Mouse (Mus musculus): ENCODE measurements around the gene Skap1.

Skap1 gene

GRCm38 (mm10) chr11:96560229-96560628 lies 95.8 kb downstream of the Skap1 start:
- no peak for DNase-seq (ENCODE audit: low read depth)

- no peak for DNase-seq (ENCODE audit: low read depth)
These were observed 99.7 kb downstream of the Skap1 start for GRCm38 (mm10) chr11:96564088-96564487.

- no peak for DNase-seq (ENCODE audit: low read depth)
These were observed 108.1 kb downstream of the Skap1 start for GRCm38 (mm10) chr11:96572515-96572914.

GRCm38 (mm10) chr11:96576491-96577427 lies 112.4 kb downstream of the Skap1 start:
- DNase-seq (ENCODE audit: low read depth): no peak

- DNase-seq (ENCODE audit: low read depth): no peak
These were observed 114.3 kb downstream of the Skap1 start for GRCm38 (mm10) chr11:96578551-96579283.

GRCm38 (mm10) chr11:96581604-96582384 lies 117.4 kb downstream of the Skap1 start:
- DNase-seq (ENCODE audit: low read depth): no peak

GRCm38 (mm10) chr11:96582595-96582994 lies 118.2 kb downstream of the Skap1 start:
- DNase-seq (ENCODE audit: low read depth): no peak

- DNase-seq (ENCODE audit: low read depth): no peak
These were observed 125.4 kb downstream of the Skap1 start for GRCm38 (mm10) chr11:96589828-96590227.

- DNase-seq (ENCODE audit: low read depth): no peak
These were observed 131.5 kb downstream of the Skap1 start for GRCm38 (mm10) chr11:96595890-96596289.

- DNase-seq (ENCODE audit: low read depth): no peak
These were observed 131.9 kb downstream of the Skap1 start for GRCm38 (mm10) chr11:96596301-96596700.

- no peak for DNase-seq (ENCODE audit: low read depth)
These were observed 138.4 kb downstream of the Skap1 start for GRCm38 (mm10) chr11:96602806-96603205.

GRCm38 (mm10) chr11:96604306-96604705 lies 139.9 kb downstream of the Skap1 start:
- DNase-seq (ENCODE audit: low read depth): no peak

- no peak for DNase-seq (ENCODE audit: low read depth)
These were observed 140.5 kb downstream of the Skap1 start for GRCm38 (mm10) chr11:96604751-96605450.

- no peak for DNase-seq (ENCODE audit: low read depth)
These were observed 141.1 kb downstream of the Skap1 start for GRCm38 (mm10) chr11:96605516-96605915.

GRCm38 (mm10) chr11:96612596-96612995 lies 148.2 kb downstream of the Skap1 start:
- no peak for DNase-seq (ENCODE audit: low read depth)

GRCm38 (mm10) chr11:96616792-96617191 lies 152.4 kb downstream of the Skap1 start:
- no peak for DNase-seq (ENCODE audit: low read depth)

GRCm38 (mm10) chr11:96618789-96619445 lies 154.5 kb downstream of the Skap1 start:
- no peak for DNase-seq (ENCODE audit: low read depth)

- no peak for DNase-seq (ENCODE audit: low read depth)
These were observed 155.2 kb downstream of the Skap1 start for GRCm38 (mm10) chr11:96619576-96619975.

- no peak for DNase-seq (ENCODE audit: low read depth)
These were observed 155.6 kb downstream of the Skap1 start for GRCm38 (mm10) chr11:96620006-96620405.

- no peak for DNase-seq (ENCODE audit: low read depth)
These were observed 156.3 kb downstream of the Skap1 start for GRCm38 (mm10) chr11:96620660-96621059.

- DNase-seq (ENCODE audit: low read depth): peak; percentile 39
These were observed 156.8 kb downstream of the Skap1 start for GRCm38 (mm10) chr11:96621167-96621566.

Data from c-Kit-positive CD71-positive TER-119-negative erythroid progenitor cells, embryonic 14.5 days (primary cell).